Comparison of ENCODE assay signal across 25 mouse cellular contexts in genomic region chr8:10785311-10785710, GRCm38 (mm10).
DNase-seq lines count a peak whose midpoint lies in the region; ATAC-seq lines count a peak whose summit lies in the region.
"Had no signal": no experiment of that assay in that cellular context is flagged by ENCODE, and none has a peak within 500 bp of the region (broad histone marks: within the 10 kb centered on the region; RNA-seq: fewer than 3 reads in every experiment).

No protein-coding gene starts in this region.

- H3K4me1 ChIP-seq in forebrain, embryonic 10.5 days = peaks cover 17% of the 10 kb centered on the region
- peaks cover 11% of the 10 kb centered on the region for H3K4me1 ChIP-seq in forebrain, embryonic 12.5 days
- no peaks in the 10 kb centered on the region for H3K4me1 ChIP-seq in heart, embryonic 10.5 days
- H3K4me1 ChIP-seq in midbrain, embryonic 10.5 days = peaks cover 21% of the 10 kb centered on the region
- no peaks in the 10 kb centered on the region; the same call in 1 of the 2 replicates for H3K4me1 ChIP-seq in midbrain, embryonic 14.5 days (ENCODE audit: control insufficient read depth, insufficient read depth, low read length)
- H3K4me1 ChIP-seq: embryonic facial prominence, embryonic 13.5 days; forebrain, embryonic 15.5 days; heart, embryonic 13.5 days had no signal

- DNase-seq in forebrain, embryonic 10.5 days (ENCODE audit: extremely low spot score, low spot score) = no peak
- peak; percentile 62 for DNase-seq in heart, embryonic 10.5 days (ENCODE audit: low spot score)
- no peak for DNase-seq in heart, adult 18-20 months
- no peak for DNase-seq in midbrain, embryonic 10.5 days (ENCODE audit: low spot score)
- no peak for DNase-seq in midbrain, embryonic 14.5 days
- DNase-seq: adrenal gland, adult 8-10 months; adrenal gland, postnatal 25 days; cerebellum, adult 11-12 months; cerebellum, adult 8-10 months; cerebellum, postnatal 10 days; cerebellum, postnatal 36 days; embryo, embryonic 11 days; gastrocnemius, postnatal 10 days; gastrocnemius, postnatal 36 days had no signal

- no peak for ATAC-seq in forebrain, embryonic 12.5 days (ENCODE audit: low FRiP score)
- no peak for ATAC-seq in midbrain, embryonic 14.5 days (ENCODE audit: low FRiP score, low TSS enrichment)
- ATAC-seq: activated CD4-positive, CD25-positive, alpha-beta regulatory T cell, adult 4 months; forebrain, embryonic 15.5 days; hindbrain, postnatal 0 days; inflammation-experienced regulatory T-cells, adult 6 months; intestine, embryonic 16.5 days had no signal

- H3K4me3 ChIP-seq in forebrain, embryonic 10.5 days = no peak overlapping the region
- H3K4me3 ChIP-seq in forebrain, embryonic 12.5 days (replicated peaks) = no peak overlapping the region
- no peak overlapping the region for H3K4me3 ChIP-seq in heart, embryonic 10.5 days
- H3K4me3 ChIP-seq in midbrain, embryonic 10.5 days = no peak overlapping the region
- no peak overlapping the region for H3K4me3 ChIP-seq in midbrain, embryonic 14.5 days (replicated peaks; ENCODE audit: low read depth, low read length)
- H3K4me3 ChIP-seq: embryonic facial prominence, embryonic 10.5 days; embryonic facial prominence, embryonic 13.5 days; erythroblast, embryonic 14.5 days; forebrain, embryonic 15.5 days; heart, embryonic 13.5 days had no signal

- WGBS in forebrain, embryonic 10.5 days = 95% methylated on average over 4 of the region's 4 CpGs
- WGBS in forebrain, embryonic 12.5 days = 95% methylated on average over 4 of the region's 4 CpGs
- 86% methylated on average over 4 of the region's 4 CpGs for WGBS in heart, embryonic 10.5 days
- 91% methylated on average over 4 of the region's 4 CpGs for WGBS in midbrain, embryonic 10.5 days
- 95% methylated on average over 4 of the region's 4 CpGs for WGBS in midbrain, embryonic 14.5 days

- H3K4me2 ChIP-seq in forebrain, embryonic 12.5 days = no peak overlapping the region
- no peak overlapping the region for H3K4me2 ChIP-seq in midbrain, embryonic 14.5 days (ENCODE audit: low read length)
- H3K4me2 ChIP-seq: embryonic facial prominence, embryonic 13.5 days; forebrain, embryonic 15.5 days; heart, embryonic 13.5 days; hindbrain, embryonic 14.5 days had no signal

- no peaks in the 10 kb centered on the region for H3K9me3 ChIP-seq in forebrain, embryonic 10.5 days
- H3K9me3 ChIP-seq in forebrain, embryonic 12.5 days = no peaks in the 10 kb centered on the region
- no peaks in the 10 kb centered on the region for H3K9me3 ChIP-seq in heart, embryonic 10.5 days
- no peaks in the 10 kb centered on the region for H3K9me3 ChIP-seq in midbrain, embryonic 10.5 days (replicated peaks)
- no peaks in the 10 kb centered on the region for H3K9me3 ChIP-seq in midbrain, embryonic 14.5 days (ENCODE audit: control insufficient read depth, low read length)
- H3K9me3 ChIP-seq: embryonic facial prominence, embryonic 10.5 days; embryonic facial prominence, embryonic 13.5 days; forebrain, embryonic 15.5 days; heart, embryonic 13.5 days had no signal

- H3K27ac ChIP-seq in forebrain, embryonic 10.5 days = 0 out of 2 replicates have a peak overlapping the region, but pooled peaks have one; percentile 30
- H3K27ac ChIP-seq in forebrain, embryonic 12.5 days = no peak overlapping the region
- no peak overlapping the region for H3K27ac ChIP-seq in heart, embryonic 10.5 days
- 0 out of 2 replicates have a peak overlapping the region, but pooled peaks have one; percentile 46 for H3K27ac ChIP-seq in midbrain, embryonic 10.5 days (replicated peaks)
- H3K27ac ChIP-seq in midbrain, embryonic 14.5 days (replicated peaks; ENCODE audit: low read depth, low read length) = no peak overlapping the region
- H3K27ac ChIP-seq: embryonic facial prominence, embryonic 10.5 days; embryonic facial prominence, embryonic 13.5 days; forebrain, embryonic 15.5 days; heart, embryonic 13.5 days; hindbrain, embryonic 14.5 days; hindbrain, postnatal 0 days had no signal

- 0 out of 2 replicates have a peak, but pooled peaks cover 1% of the 10 kb centered on the region for H3K27me3 ChIP-seq in forebrain, embryonic 10.5 days (ENCODE audit: poor library complexity, severe bottlenecking)
- H3K27me3 ChIP-seq in forebrain, embryonic 12.5 days = no peaks in the 10 kb centered on the region
- no peaks in the 10 kb centered on the region for H3K27me3 ChIP-seq in heart, embryonic 10.5 days (ENCODE audit: insufficient read depth, poor library complexity, severe bottlenecking)
- no peaks in the 10 kb centered on the region for H3K27me3 ChIP-seq in midbrain, embryonic 10.5 days (ENCODE audit: low read depth, poor library complexity, severe bottlenecking)
- H3K27me3 ChIP-seq in midbrain, embryonic 14.5 days (ENCODE audit: control insufficient read depth, insufficient read depth, low read length) = no peaks in the 10 kb centered on the region
- H3K27me3 ChIP-seq: embryonic facial prominence, embryonic 13.5 days; forebrain, embryonic 15.5 days; heart, embryonic 13.5 days had no signal

- H3K36me3 ChIP-seq in forebrain, embryonic 10.5 days (replicated peaks) = no peaks in the 10 kb centered on the region
- H3K36me3 ChIP-seq in forebrain, embryonic 12.5 days (replicated peaks) = no peaks in the 10 kb centered on the region
- H3K36me3 ChIP-seq in heart, embryonic 10.5 days = no peaks in the 10 kb centered on the region
- H3K36me3 ChIP-seq in midbrain, embryonic 10.5 days = no peaks in the 10 kb centered on the region
- H3K36me3 ChIP-seq in midbrain, embryonic 14.5 days (ENCODE audit: control insufficient read depth, insufficient read depth, low read length) = no peaks in the 10 kb centered on the region
- H3K36me3 ChIP-seq: embryonic facial prominence, embryonic 10.5 days; embryonic facial prominence, embryonic 13.5 days; forebrain, embryonic 15.5 days; heart, embryonic 13.5 days had no signal

- no peak overlapping the region for H3K9ac ChIP-seq in forebrain, embryonic 12.5 days
- H3K9ac ChIP-seq in midbrain, embryonic 14.5 days (replicated peaks; ENCODE audit: low read length) = no peak overlapping the region
- H3K9ac ChIP-seq: embryonic facial prominence, embryonic 13.5 days; forebrain, embryonic 15.5 days; heart, embryonic 13.5 days; hindbrain, embryonic 14.5 days had no signal

Comparison
In these comparisons a context has a peak if more than half of its experiments do, and no peak if none do; other contexts are left out.
1. H3K27ac ChIP-seq: peak in forebrain, embryonic 10.5 days (single experiment) and midbrain, embryonic 10.5 days (single experiment); none in forebrain, embryonic 12.5 days (single experiment), heart, embryonic 10.5 days (single experiment) and midbrain, embryonic 14.5 days (single experiment).